11 mouse cellular contexts compared by ENCODE assay signal in genomic region chr17:46521174-46521573, GRCm38 (mm10). TPM values are rescaled to one million over a fixed set of nuclear protein-coding genes. Genes with fewer than 3 reads are reported as not detected.
DNase-seq lines count a peak whose midpoint lies in the region; ATAC-seq lines count a peak whose summit lies in the region.
"Had no signal": no experiment of that assay in that cellular context is flagged by ENCODE, and none has a peak within 500 bp of the region (broad histone marks: within the 10 kb centered on the region; RNA-seq: fewer than 3 reads in every experiment).

No protein-coding gene starts in this region.

- H3K4me2 ChIP-seq in heart, embryonic 11.5 days, result peak overlapping the region; percentile 63
- peak overlapping the region; percentile 45; the same call in 1 of the 2 replicates for H3K4me2 ChIP-seq in lung, embryonic 15.5 days
- peak overlapping the region; percentile 15; the same call in 1 of the 2 replicates for H3K4me2 ChIP-seq in liver, embryonic 16.5 days (ENCODE audit: low read depth, low read length)

- no peaks in the 10 kb centered on the region for H3K9me3 ChIP-seq in heart, embryonic 11.5 days (replicated peaks; ENCODE audit: control insufficient read depth, low read length)
- H3K9me3 ChIP-seq in lung, embryonic 15.5 days, result no peaks in the 10 kb centered on the region
- no peaks in the 10 kb centered on the region for H3K9me3 ChIP-seq in embryonic facial prominence, embryonic 10.5 days
- no peaks in the 10 kb centered on the region for H3K9me3 ChIP-seq in liver, embryonic 16.5 days (replicated peaks; ENCODE audit: control insufficient read depth, low read length)

- peaks cover 15% of the 10 kb centered on the region; the same call in 1 of the 2 replicates for H3K27me3 ChIP-seq in heart, embryonic 11.5 days (ENCODE audit: control insufficient read depth, insufficient read depth, low read length)
- H3K27me3 ChIP-seq in lung, embryonic 15.5 days, result peaks cover 28% of the 10 kb centered on the region
- H3K27me3 ChIP-seq in embryonic facial prominence, embryonic 10.5 days (replicated peaks; ENCODE audit: low read depth, poor library complexity, severe bottlenecking), result peaks cover 48% of the 10 kb centered on the region
- H3K27me3 ChIP-seq in liver, embryonic 16.5 days (ENCODE audit: control insufficient read depth, insufficient read depth, low read depth, low read length), result peaks cover 12% of the 10 kb centered on the region; the same call in 1 of the 2 replicates

- H3K4me1 ChIP-seq in heart, embryonic 11.5 days (ENCODE audit: control insufficient read depth, insufficient read depth, low read length), result peaks cover 19% of the 10 kb centered on the region
- peaks cover 6% of the 10 kb centered on the region for H3K4me1 ChIP-seq in lung, embryonic 15.5 days
- H3K4me1 ChIP-seq in embryonic facial prominence, embryonic 10.5 days, result peaks cover 35% of the 10 kb centered on the region
- no peaks in the 10 kb centered on the region for H3K4me1 ChIP-seq in liver, embryonic 16.5 days (ENCODE audit: control insufficient read depth, low read depth, low read length)

- no peak for DNase-seq in heart, postnatal 10 days
- DNase-seq in lung, postnatal 36 days, result no peak
- no peak for DNase-seq in embryonic facial prominence, embryonic 10.5 days (ENCODE audit: low spot score)
- DNase-seq in spleen, postnatal 14 days (ENCODE audit: low spot score in 2 of 2), result no peak
- DNase-seq in frontal cortex, adult 2 months (ENCODE audit: extremely low spot score in 1 of 2, low spot score in 1 of 2), result no peak
- DNase-seq: B cell, adult 2 months; cerebellum, postnatal 25 days; kidney, postnatal 10 days had no signal

- 0 out of 2 replicates have a peak overlapping the region, but pooled peaks have one; percentile 22 for H3K27ac ChIP-seq in heart, embryonic 11.5 days (ENCODE audit: low read depth, low read length)
- no peak overlapping the region for H3K27ac ChIP-seq in lung, embryonic 15.5 days
- 0 out of 2 replicates have a peak overlapping the region, but pooled peaks have one; percentile 63 for H3K27ac ChIP-seq in embryonic facial prominence, embryonic 10.5 days (replicated peaks)
- no peak overlapping the region for H3K27ac ChIP-seq in liver, embryonic 16.5 days (ENCODE audit: low read length)

- 62% methylated on average over 9 of the region's 9 CpGs for WGBS in heart, embryonic 11.5 days (ENCODE audit: insufficient replicate concordance)
- 59% methylated on average over 9 of the region's 9 CpGs for WGBS in lung, embryonic 15.5 days
- WGBS in embryonic facial prominence, embryonic 10.5 days, result 77% methylated on average over 9 of the region's 9 CpGs
- WGBS in liver, embryonic 16.5 days (ENCODE audit: insufficient replicate concordance), result 63% methylated on average over 9 of the region's 9 CpGs

- intact Hi-C loops in heart, postnatal 10 days (cut with DNase I), result loop anchor here (5.0 kb wide), 1 partner anchor 206 kb away; the partner anchor contains the start of gene Gnmt

- peak overlapping the region; percentile 58 for H3K9ac ChIP-seq in heart, embryonic 11.5 days (ENCODE audit: low read depth, low read length)
- H3K9ac ChIP-seq in lung, embryonic 15.5 days, result peak overlapping the region; percentile 19; the same call in 1 of the 2 replicates
- H3K9ac ChIP-seq in liver, embryonic 16.5 days (ENCODE audit: low read depth, low read length), result no peak overlapping the region

- 0 out of 2 replicates have a peak, but pooled peaks have one; percentile 4 for ATAC-seq in heart, embryonic 11.5 days (replicated peaks; ENCODE audit: insufficient number of reproducible peaks, low FRiP score, low TSS enrichment)
- ATAC-seq in lung, embryonic 15.5 days (ENCODE audit: borderline replicate concordance, extremely low read depth, low FRiP score, low TSS enrichment), result no peak
- ATAC-seq in liver, embryonic 16.5 days (ENCODE audit: low read depth), result no peak

- no peak overlapping the region; the same call in 1 of the 2 replicates for H3K4me3 ChIP-seq in heart, embryonic 11.5 days (ENCODE audit: low read depth, low read length)
- H3K4me3 ChIP-seq in lung, embryonic 15.5 days, result no peak overlapping the region
- H3K4me3 ChIP-seq in embryonic facial prominence, embryonic 10.5 days, result peak overlapping the region; percentile 46
- 0 out of 2 replicates have a peak overlapping the region, but pooled peaks have one; percentile 11 for H3K4me3 ChIP-seq in liver, embryonic 16.5 days (ENCODE audit: low read depth, low read length)

- no peaks in the 10 kb centered on the region for H3K36me3 ChIP-seq in heart, embryonic 11.5 days (ENCODE audit: control insufficient read depth, insufficient read depth, low read length)
- no peaks in the 10 kb centered on the region for H3K36me3 ChIP-seq in lung, embryonic 15.5 days
- no peaks in the 10 kb centered on the region for H3K36me3 ChIP-seq in embryonic facial prominence, embryonic 10.5 days (replicated peaks)
- no peaks in the 10 kb centered on the region for H3K36me3 ChIP-seq in liver, embryonic 16.5 days (ENCODE audit: control insufficient read depth, insufficient read depth)

RNA-seq across cellular contexts. Expression of gene Dnph1, which starts 24.7 kb away (rescaled TPM):
- 27.9 and 28.4 TPM in 2 replicates for polyA plus RNA-seq in heart, embryonic 11.5 days (2014; fragmentation: Nextera tagmentation; extraction: Ambion mirVana)
- 1 to 10 TPM; 3.7 to 4.0 TPM for total RNA-seq in heart, postnatal 10 days (2021)
- 43.0 and 51.3 TPM in 2 replicates for polyA plus RNA-seq in lung, embryonic 15.5 days (2015; fragmentation: Nextera tagmentation; extraction: Ambion mirVana)
- 79.9 and 81.6 TPM in 2 replicates for polyA plus RNA-seq in embryonic facial prominence, embryonic 10.5 days (2016; fragmentation: Nextera tagmentation; extraction: Ambion mirVana)
- polyA plus RNA-seq in liver, embryonic 16.5 days (2015; fragmentation: Nextera tagmentation; extraction: Ambion mirVana), result 12.7 and 15.6 TPM in 2 replicates
- 4.0 and 4.8 TPM in 2 replicates for polyA plus RNA-seq in frontal cortex, adult 2 months (2012; rRNA removed)

RNA-seq across cellular contexts. Expression of gene Cul9, which starts 25.0 kb away (rescaled TPM):
- 2.5 and 4.4 TPM in 2 replicates for polyA plus RNA-seq in heart, embryonic 11.5 days (2014; fragmentation: Nextera tagmentation; extraction: Ambion mirVana)
- total RNA-seq in heart, postnatal 10 days (2021), result 10 to 100 TPM; 13.8 to 18.8 TPM
- polyA plus RNA-seq in lung, embryonic 15.5 days (2015; fragmentation: Nextera tagmentation; extraction: Ambion mirVana), result 2.9 and 3.4 TPM in 2 replicates
- polyA plus RNA-seq in embryonic facial prominence, embryonic 10.5 days (2016; fragmentation: Nextera tagmentation; extraction: Ambion mirVana), result 5.2 and 6.1 TPM in 2 replicates
- 0.60 and 0.76 TPM in 2 replicates for polyA plus RNA-seq in liver, embryonic 16.5 days (2015; fragmentation: Nextera tagmentation; extraction: Ambion mirVana)
- polyA plus RNA-seq in frontal cortex, adult 2 months (2012; rRNA removed), result 65.3 and 66.8 TPM in 2 replicates

RNA-seq across cellular contexts. Expression of gene Ttbk1, which starts 33.7 kb away (rescaled TPM):
- 0.04 and 0.07 TPM in 2 replicates for polyA plus RNA-seq in heart, embryonic 11.5 days (2014; fragmentation: Nextera tagmentation; extraction: Ambion mirVana)
- under 1 TPM; 0.40 to 0.48 TPM for total RNA-seq in heart, postnatal 10 days (2021)
- 0.04 and 0.11 TPM in 2 replicates for polyA plus RNA-seq in lung, embryonic 15.5 days (2015; fragmentation: Nextera tagmentation; extraction: Ambion mirVana)
- polyA plus RNA-seq in embryonic facial prominence, embryonic 10.5 days (2016; fragmentation: Nextera tagmentation; extraction: Ambion mirVana), result 0.67 and 0.80 TPM in 2 replicates
- not detected in 2 replicates for polyA plus RNA-seq in liver, embryonic 16.5 days (2015; fragmentation: Nextera tagmentation; extraction: Ambion mirVana)
- 46.3 and 50.1 TPM in 2 replicates for polyA plus RNA-seq in frontal cortex, adult 2 months (2012; rRNA removed)

RNA-seq across cellular contexts. Expression of gene Srf, which starts 34.8 kb away (rescaled TPM):
- 14.6 and 15.0 TPM in 2 replicates for polyA plus RNA-seq in heart, embryonic 11.5 days (2014; fragmentation: Nextera tagmentation; extraction: Ambion mirVana)
- total RNA-seq in heart, postnatal 10 days (2021), result 100 to 1,000 TPM; 129 to 134 TPM
- 10.4 and 10.7 TPM in 2 replicates for polyA plus RNA-seq in lung, embryonic 15.5 days (2015; fragmentation: Nextera tagmentation; extraction: Ambion mirVana)
- 5.6 and 7.0 TPM in 2 replicates for polyA plus RNA-seq in embryonic facial prominence, embryonic 10.5 days (2016; fragmentation: Nextera tagmentation; extraction: Ambion mirVana)
- 1.8 and 2.0 TPM in 2 replicates for polyA plus RNA-seq in liver, embryonic 16.5 days (2015; fragmentation: Nextera tagmentation; extraction: Ambion mirVana)
- 74.8 and 82.0 TPM in 2 replicates for polyA plus RNA-seq in frontal cortex, adult 2 months (2012; rRNA removed)

Comparison
In these comparisons a context has a peak if more than half of its experiments do, and no peak if none do; other contexts are left out.
1. H3K27ac ChIP-seq: peak in heart, embryonic 11.5 days (single experiment) and embryonic facial prominence, embryonic 10.5 days (single experiment); none in lung, embryonic 15.5 days (single experiment) and liver, embryonic 16.5 days (single experiment).
2. H3K4me3 ChIP-seq: peak in embryonic facial prominence, embryonic 10.5 days (single experiment) and liver, embryonic 16.5 days (single experiment); none in heart, embryonic 11.5 days (single experiment) and lung, embryonic 15.5 days (single experiment).
3. RNA of gene Ttbk1, which starts 33.7 kb away (polyA plus RNA-seq): 46.3 to 50.1 TPM in frontal cortex, adult 2 months; 0.67 to 0.80 TPM in embryonic facial prominence, embryonic 10.5 days, 0.04 to 0.07 TPM in heart, embryonic 11.5 days, 0.04 to 0.11 TPM in lung, embryonic 15.5 days and not detected in liver, embryonic 16.5 days; every median in the first group is over 10 times any median in the second.
4. Peak in every context shown above with its lines, with median percentiles within 50 percentile points of each other: H3K4me2 ChIP-seq.